Mouse (Mus musculus): ENCODE results near the gene Golga7b.

Golga7b gene

GRCm38 (mm10) chr19:42247519-42247918, at the start of gene Golga7b:
TSS of gene Golga7b (plus strand) at chr19:42247574.
- no peak for DNase-seq (ENCODE audit: extremely low spot score, low read depth, low spot score)

GRCm38 (mm10) chr19:42198026-42198425, 49.3 kb upstream of the Golga7b start:
- DNase-seq (ENCODE audit: extremely low spot score, low read depth, low spot score), result no peak

GRCm38 (mm10) chr19:42201696-42202381, 45.5 kb upstream of the Golga7b start, which contains the start of gene Sfrp5:
TSS of gene Sfrp5 (minus strand) at chr19:42202252.
- no peak for DNase-seq (ENCODE audit: extremely low spot score, low read depth, low spot score)

GRCm38 (mm10) chr19:42202467-42202866, 44.9 kb upstream of the Golga7b start:
- no peak for DNase-seq (ENCODE audit: extremely low spot score, low read depth, low spot score)

- no peak for DNase-seq (ENCODE audit: extremely low spot score, low read depth, low spot score)
These were observed 43.1 kb upstream of the Golga7b start for GRCm38 (mm10) chr19:42204306-42204705.

GRCm38 (mm10) chr19:42205201-42205600, 42.2 kb upstream of the Golga7b start:
- DNase-seq (ENCODE audit: extremely low spot score, low read depth, low spot score), result peak; percentile 30

- no peak for DNase-seq (ENCODE audit: extremely low spot score, low read depth, low spot score)
These were observed 37.9 kb upstream of the Golga7b start for GRCm38 (mm10) chr19:42209485-42209884.

- DNase-seq (ENCODE audit: extremely low spot score, low read depth, low spot score), result no peak
These were observed 37.4 kb upstream of the Golga7b start for GRCm38 (mm10) chr19:42209976-42210375.

GRCm38 (mm10) chr19:42211936-42212335, 35.4 kb upstream of the Golga7b start:
- no peak for DNase-seq (ENCODE audit: extremely low spot score, low read depth, low spot score)

GRCm38 (mm10) chr19:42214601-42215000, 32.8 kb upstream of the Golga7b start:
- no peak for DNase-seq (ENCODE audit: extremely low spot score, low read depth, low spot score)

- DNase-seq (ENCODE audit: extremely low spot score, low read depth, low spot score), result no peak
These were observed 30.5 kb upstream of the Golga7b start for GRCm38 (mm10) chr19:42216699-42217373.

- DNase-seq (ENCODE audit: extremely low spot score, low read depth, low spot score), result no peak
These were observed 30.0 kb upstream of the Golga7b start for GRCm38 (mm10) chr19:42217374-42217763.

- no peak for DNase-seq (ENCODE audit: extremely low spot score, low read depth, low spot score)
These were observed 20.9 kb upstream of the Golga7b start for GRCm38 (mm10) chr19:42226451-42226850.

- no peak for DNase-seq (ENCODE audit: extremely low spot score, low read depth, low spot score)
These were observed 17.7 kb upstream of the Golga7b start for GRCm38 (mm10) chr19:42229499-42230287.

- no peak for DNase-seq (ENCODE audit: extremely low spot score, low read depth, low spot score)
These were observed 17.1 kb upstream of the Golga7b start for GRCm38 (mm10) chr19:42230288-42230568.

GRCm38 (mm10) chr19:42230986-42231385, 16.4 kb upstream of the Golga7b start:
- DNase-seq (ENCODE audit: extremely low spot score, low read depth, low spot score), result no peak

- no peak for DNase-seq (ENCODE audit: extremely low spot score, low read depth, low spot score)
These were observed 9.6 kb upstream of the Golga7b start for GRCm38 (mm10) chr19:42237602-42238340.

GRCm38 (mm10) chr19:42238341-42238715, 9.0 kb upstream of the Golga7b start:
- DNase-seq (ENCODE audit: extremely low spot score, low read depth, low spot score), result no peak

GRCm38 (mm10) chr19:42240881-42241280, 6.5 kb upstream of the Golga7b start:
- DNase-seq (ENCODE audit: extremely low spot score, low read depth, low spot score), result no peak

GRCm38 (mm10) chr19:42243401-42243800, 4.0 kb upstream of the Golga7b start:
- no peak for DNase-seq (ENCODE audit: extremely low spot score, low read depth, low spot score)

- no peak for DNase-seq (ENCODE audit: extremely low spot score, low read depth, low spot score)
These were observed 748 bp upstream of the Golga7b start for GRCm38 (mm10) chr19:42246626-42247025.

Measured in hindlimb bud, embryonic 11.5 days (tissue).